Mouse (Mus musculus): ENCODE results near the gene Irf2bp2. TPM values are rescaled to one million over a fixed set of nuclear protein-coding genes. Genes with fewer than 3 reads are reported as not detected.

Irf2bp2 gene
- total RNA-seq, 1 experiment from 2014 or later, result 97.2 TPM

Other genes with a start within 250 kb of the Irf2bp2 start
- 31.6 and 37.4 TPM in 2 replicates for gene Coa6, start 171.5 kb downstream of the Irf2bp2 start, total RNA-seq (2021)
- 9.4 and 10.0 TPM in 2 replicates for gene Tarbp1, start 118.9 kb downstream of the Irf2bp2 start, total RNA-seq (2021)

All from adrenal gland, postnatal 14 days (tissue).